ENCODE assay signal across 8 mouse cellular contexts in the genomic region with DNA sequence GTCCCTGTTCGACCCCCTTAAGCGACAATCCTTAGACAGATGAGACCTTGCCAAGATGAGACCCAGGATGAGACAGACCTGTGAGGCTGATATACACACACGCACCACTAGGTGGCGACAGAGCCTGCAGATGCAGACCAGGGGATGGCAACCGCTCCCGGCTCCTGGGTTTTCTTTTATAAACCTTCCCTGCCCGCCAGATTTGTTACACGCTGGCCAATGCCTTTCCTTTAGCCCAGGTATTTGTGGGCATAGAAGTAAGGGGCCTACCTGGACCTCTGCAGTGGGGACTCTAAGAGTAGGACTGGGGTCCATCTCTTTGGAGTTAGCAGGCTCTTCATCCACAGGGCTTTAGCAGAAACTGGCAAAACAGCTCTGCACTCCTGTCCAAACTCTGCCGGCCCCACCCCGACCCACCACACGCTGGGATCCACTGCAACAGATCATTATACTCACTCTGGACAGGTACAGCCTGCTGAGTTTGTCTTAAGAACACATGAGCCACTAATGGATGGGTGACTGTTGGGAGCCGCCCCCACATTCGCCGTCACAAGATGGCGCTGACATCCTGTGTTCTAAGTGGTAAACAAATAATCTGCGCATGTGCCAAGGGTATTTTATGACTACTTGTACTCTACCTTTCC.
DNase-seq lines count a peak whose midpoint lies in the region; ATAC-seq and TF ChIP-seq lines count a peak whose summit lies in the region.

No protein-coding gene starts in this region.

- H3K9ac ChIP-seq in heart, embryonic 14.5 days (ENCODE audit: low read length), result peak overlapping the region; percentile 76
- peak overlapping the region; percentile 80 for H3K9ac ChIP-seq in kidney, postnatal 0 days (ENCODE audit: low read depth, low read length)
- H3K9ac ChIP-seq in liver, embryonic 16.5 days (ENCODE audit: low read depth, low read length), result peak overlapping the region; percentile 78
- peak overlapping the region; percentile 60 for H3K9ac ChIP-seq in neural tube, embryonic 13.5 days

- 20% methylated on average over 16 of the region's 16 CpGs for WGBS in forebrain, embryonic 10.5 days
- 16% methylated on average over 15 of the region's 16 CpGs for WGBS in heart, embryonic 14.5 days
- WGBS in kidney, postnatal 0 days, result 27% methylated on average over 15 of the region's 16 CpGs
- WGBS in liver, embryonic 16.5 days (ENCODE audit: insufficient replicate concordance), result 19% methylated on average over 15 of the region's 16 CpGs
- WGBS in neural tube, embryonic 13.5 days, result 22% methylated on average over 16 of the region's 16 CpGs

- peak; percentile 48; the same call in 1 of the 2 replicates for ATAC-seq in heart, embryonic 14.5 days (ENCODE audit: insufficient number of reproducible peaks, insufficient read depth, low FRiP score, low read depth)
- ATAC-seq in kidney, postnatal 0 days (replicated peaks; ENCODE audit: low FRiP score, low read depth), result peak; percentile 71
- peak; percentile 75 for ATAC-seq in liver, embryonic 16.5 days (ENCODE audit: low read depth)
- peak; percentile 71 for ATAC-seq in neural tube, embryonic 13.5 days (ENCODE audit: low read depth)

- TF ChIP-seq CTCF in bone marrow macrophage, adult 2 months (IDR thresholded peaks at IDR 0.05; ENCODE audit: low read depth, low read length), result peak; percentile 48
- TF ChIP-seq CTCF in kidney, postnatal 0 days (IDR thresholded peaks at IDR 0.05; ENCODE audit: low read depth), result peak; percentile 94

- DNase-seq in CD4-positive, CD25-positive, alpha-beta regulatory T cell, adult 2 months (ENCODE audit: low read depth, low spot score), result peak; percentile 94
- peak; percentile 79 for DNase-seq in forebrain, embryonic 10.5 days (ENCODE audit: extremely low spot score, low spot score)
- peak; percentile 91 for DNase-seq in kidney, postnatal 0 days (ENCODE audit: low spot score)
- DNase-seq in telencephalon, adult 2 months (ENCODE audit: low read depth, low spot score), result peak; percentile 65

- no peaks in the 10 kb centered on the region for H3K36me3 ChIP-seq in forebrain, embryonic 10.5 days (replicated peaks)
- no peaks in the 10 kb centered on the region for H3K36me3 ChIP-seq in heart, embryonic 14.5 days (ENCODE audit: control insufficient read depth, insufficient read depth, low read length)
- H3K36me3 ChIP-seq in kidney, postnatal 0 days (ENCODE audit: insufficient read depth, low read length), result no peaks in the 10 kb centered on the region
- H3K36me3 ChIP-seq in liver, embryonic 16.5 days (ENCODE audit: control insufficient read depth, insufficient read depth), result no peaks in the 10 kb centered on the region
- no peaks in the 10 kb centered on the region for H3K36me3 ChIP-seq in neural tube, embryonic 13.5 days

- H3K27me3 ChIP-seq in forebrain, embryonic 10.5 days (ENCODE audit: poor library complexity, severe bottlenecking), result peaks cover 3% of the 10 kb centered on the region; the same call in 1 of the 2 replicates
- H3K27me3 ChIP-seq in heart, embryonic 14.5 days (ENCODE audit: control insufficient read depth, insufficient read depth, low read length), result no peaks in the 10 kb centered on the region
- no peaks in the 10 kb centered on the region for H3K27me3 ChIP-seq in kidney, postnatal 0 days (ENCODE audit: insufficient read depth, low read length)
- H3K27me3 ChIP-seq in liver, embryonic 16.5 days (ENCODE audit: control insufficient read depth, insufficient read depth, low read depth, low read length), result no peaks in the 10 kb centered on the region
- H3K27me3 ChIP-seq in neural tube, embryonic 13.5 days, result no peaks in the 10 kb centered on the region

- no peaks in the 10 kb centered on the region for H3K9me3 ChIP-seq in forebrain, embryonic 10.5 days
- no peaks in the 10 kb centered on the region for H3K9me3 ChIP-seq in heart, embryonic 14.5 days (ENCODE audit: control insufficient read depth, low read length)
- H3K9me3 ChIP-seq in kidney, postnatal 0 days (replicated peaks; ENCODE audit: low read length), result no peaks in the 10 kb centered on the region
- H3K9me3 ChIP-seq in liver, embryonic 16.5 days (replicated peaks; ENCODE audit: control insufficient read depth, low read length), result no peaks in the 10 kb centered on the region
- no peaks in the 10 kb centered on the region for H3K9me3 ChIP-seq in neural tube, embryonic 13.5 days

- no peak for TF ChIP-seq POLR2A in bone marrow macrophage, adult 2 months (IDR thresholded peaks at IDR 0.05; ENCODE audit: borderline replicate concordance, low read depth, low read length)

- peak overlapping the region; percentile 72 for H3K4me2 ChIP-seq in heart, embryonic 14.5 days (ENCODE audit: low read length)
- H3K4me2 ChIP-seq in kidney, postnatal 0 days (ENCODE audit: low read length), result peak overlapping the region; percentile 58
- H3K4me2 ChIP-seq in liver, embryonic 16.5 days (ENCODE audit: low read depth, low read length), result peak overlapping the region; percentile 61
- H3K4me2 ChIP-seq in neural tube, embryonic 13.5 days, result peak overlapping the region; percentile 54

- peaks cover 3% of the 10 kb centered on the region for H3K4me1 ChIP-seq in bone marrow macrophage, adult 2 months (ENCODE audit: control insufficient read depth, insufficient read depth, low read length)
- peaks cover 77% of the 10 kb centered on the region for H3K4me1 ChIP-seq in forebrain, embryonic 10.5 days
- peaks cover 2 to 10% of the 10 kb centered on the region in 2 experiments; a peak in 3 of 4 replicates for H3K4me1 ChIP-seq in heart, embryonic 14.5 days (ENCODE audit: control insufficient read depth in 2 of 2, insufficient read depth in 2 of 2, low read length in 2 of 2)
- H3K4me1 ChIP-seq in kidney, postnatal 0 days (replicated peaks; ENCODE audit: insufficient read depth, low read length), result no peaks in the 10 kb centered on the region
- peaks cover 11% of the 10 kb centered on the region for H3K4me1 ChIP-seq in liver, embryonic 16.5 days (ENCODE audit: control insufficient read depth, low read depth, low read length)
- peaks cover 50% of the 10 kb centered on the region for H3K4me1 ChIP-seq in neural tube, embryonic 13.5 days (replicated peaks)

- peak overlapping the region; percentile 73 for H3K4me3 ChIP-seq in bone marrow macrophage, adult 2 months (ENCODE audit: insufficient read depth, low read length)
- peak overlapping the region; percentile 61 for H3K4me3 ChIP-seq in forebrain, embryonic 10.5 days
- peak overlapping the region; percentile 59 to 61 for H3K4me3 ChIP-seq in heart, embryonic 14.5 days (ENCODE audit: control insufficient read depth in 1 of 2, insufficient read depth in 1 of 2, low read depth in 1 of 2, low read length in 2 of 2)
- peak overlapping the region; percentile 62 for H3K4me3 ChIP-seq in kidney, postnatal 0 days (replicated peaks; ENCODE audit: low read depth, low read length)
- H3K4me3 ChIP-seq in liver, embryonic 16.5 days (ENCODE audit: low read depth, low read length), result peak overlapping the region; percentile 72
- peak overlapping the region; percentile 42 for H3K4me3 ChIP-seq in neural tube, embryonic 13.5 days

- peak overlapping the region; percentile 46 for H3K27ac ChIP-seq in bone marrow macrophage, adult 2 months (ENCODE audit: insufficient read depth, low read depth, low read length)
- peak overlapping the region; percentile 89 for H3K27ac ChIP-seq in forebrain, embryonic 10.5 days
- H3K27ac ChIP-seq in heart, embryonic 14.5 days (replicated peaks in 1 of 2; ENCODE audit: control insufficient read depth in 1 of 2, insufficient read depth in 1 of 2, low read depth in 2 of 2, low read length in 2 of 2), result peak overlapping the region; percentile 54 to 89
- H3K27ac ChIP-seq in kidney, postnatal 0 days, result peak overlapping the region; percentile 95
- peak overlapping the region; percentile 85 for H3K27ac ChIP-seq in liver, embryonic 16.5 days (ENCODE audit: low read length)
- H3K27ac ChIP-seq in neural tube, embryonic 13.5 days (replicated peaks), result peak overlapping the region; percentile 88

Comparison
In these comparisons a context has a peak if more than half of its experiments do, and no peak if none do; other contexts are left out.
1. Peak in every context shown above with its lines: DNase-seq, ATAC-seq, H3K4me3 ChIP-seq and H3K27ac ChIP-seq.